8 mouse cellular contexts compared by ENCODE assay signal in genomic region chr15:78770234-78770982, GRCm38 (mm10). TPM values are rescaled to one million over a fixed set of nuclear protein-coding genes. Genes with fewer than 3 reads are reported as not detected.
DNase-seq lines count a peak whose midpoint lies in the region; ATAC-seq lines count a peak whose summit lies in the region.
"Had no signal": no experiment of that assay in that cellular context is flagged by ENCODE, and none has a peak within 500 bp of the region (broad histone marks: within the 10 kb centered on the region; RNA-seq: fewer than 3 reads in every experiment).

No protein-coding gene starts in this region.

- no peak for DNase-seq in limb, embryonic 10.5 days (ENCODE audit: low spot score)
- no peak for DNase-seq in embryonic facial prominence, embryonic 11.5 days (ENCODE audit: low spot score)
- peak; percentile 95 for DNase-seq in midbrain, embryonic 11.5 days (ENCODE audit: low spot score, missing footprints)
- DNase-seq in adrenal gland, postnatal 10 days: no peak
- no peak for DNase-seq in adrenal gland, postnatal 36 days

- peaks cover 23% of the 10 kb centered on the region for H3K27me3 ChIP-seq in limb, embryonic 13.5 days
- peaks cover 22% of the 10 kb centered on the region for H3K27me3 ChIP-seq in limb, embryonic 10.5 days (ENCODE audit: low read depth, poor library complexity, severe bottlenecking)
- no peaks in the 10 kb centered on the region for H3K27me3 ChIP-seq in embryonic facial prominence, embryonic 11.5 days (ENCODE audit: control insufficient read depth, insufficient read depth, low read length)
- H3K27me3 ChIP-seq in forebrain, embryonic 12.5 days: no peaks in the 10 kb centered on the region
- H3K27me3 ChIP-seq in midbrain, embryonic 11.5 days (ENCODE audit: control insufficient read depth, insufficient read depth, low read length): no peaks in the 10 kb centered on the region

- WGBS in limb, embryonic 13.5 days: 59% methylated on average over 9 of the region's 9 CpGs
- WGBS in limb, embryonic 10.5 days: 62% methylated on average over 9 of the region's 9 CpGs
- WGBS in embryonic facial prominence, embryonic 11.5 days: 49% methylated on average over 9 of the region's 9 CpGs
- WGBS in forebrain, embryonic 12.5 days: 20% methylated on average over 9 of the region's 9 CpGs
- 21% methylated on average over 9 of the region's 9 CpGs for WGBS in midbrain, embryonic 11.5 days

- no peak for ATAC-seq in limb, embryonic 13.5 days (ENCODE audit: low FRiP score, low read depth)
- no peak for ATAC-seq in embryonic facial prominence, embryonic 11.5 days (replicated peaks; ENCODE audit: insufficient number of reproducible peaks, low FRiP score, low TSS enrichment, low read depth)
- no peak for ATAC-seq in forebrain, embryonic 12.5 days (ENCODE audit: low FRiP score)
- peak; percentile 6; the same call in 1 of the 2 replicates for ATAC-seq in midbrain, embryonic 11.5 days (ENCODE audit: low FRiP score)

- no peak overlapping the region for H3K9ac ChIP-seq in limb, embryonic 13.5 days
- H3K9ac ChIP-seq in embryonic facial prominence, embryonic 11.5 days (replicated peaks; ENCODE audit: low read length): peak overlapping the region; percentile 48
- peak overlapping the region; percentile 68 for H3K9ac ChIP-seq in forebrain, embryonic 12.5 days
- peak overlapping the region; percentile 64 for H3K9ac ChIP-seq in midbrain, embryonic 11.5 days (ENCODE audit: low read length)

- H3K9me3 ChIP-seq in limb, embryonic 13.5 days: peaks cover 4% of the 10 kb centered on the region; the same call in 1 of the 2 replicates
- H3K9me3 ChIP-seq in limb, embryonic 10.5 days (replicated peaks): no peaks in the 10 kb centered on the region
- H3K9me3 ChIP-seq in embryonic facial prominence, embryonic 11.5 days (replicated peaks; ENCODE audit: control insufficient read depth, low read length): no peaks in the 10 kb centered on the region; the same call in 1 of the 2 replicates
- no peaks in the 10 kb centered on the region for H3K9me3 ChIP-seq in forebrain, embryonic 12.5 days
- no peaks in the 10 kb centered on the region for H3K9me3 ChIP-seq in midbrain, embryonic 11.5 days (ENCODE audit: control insufficient read depth, low read length)

- H3K4me3 ChIP-seq in limb, embryonic 13.5 days: no peak overlapping the region
- no peak overlapping the region for H3K4me3 ChIP-seq in limb, embryonic 10.5 days
- H3K4me3 ChIP-seq in embryonic facial prominence, embryonic 11.5 days (ENCODE audit: low read depth, low read length): peak overlapping the region; percentile 6; the same call in 1 of the 2 replicates
- peak overlapping the region; percentile 49 for H3K4me3 ChIP-seq in forebrain, embryonic 12.5 days (replicated peaks)
- peak overlapping the region; percentile 32 for H3K4me3 ChIP-seq in midbrain, embryonic 11.5 days (ENCODE audit: low read depth, low read length)
- H3K4me3 ChIP-seq: erythroblast, embryonic 14.5 days had no signal

- peaks cover 14% of the 10 kb centered on the region for H3K4me1 ChIP-seq in limb, embryonic 13.5 days
- peaks cover 42% of the 10 kb centered on the region for H3K4me1 ChIP-seq in limb, embryonic 10.5 days
- H3K4me1 ChIP-seq in embryonic facial prominence, embryonic 11.5 days (ENCODE audit: control insufficient read depth, insufficient read depth, low read length): peaks cover 8% of the 10 kb centered on the region; the same call in 1 of the 2 replicates
- H3K4me1 ChIP-seq in forebrain, embryonic 12.5 days: peaks cover 75% of the 10 kb centered on the region
- peaks cover 47% of the 10 kb centered on the region for H3K4me1 ChIP-seq in midbrain, embryonic 11.5 days (ENCODE audit: control insufficient read depth, insufficient read depth, low read length)

- H3K36me3 ChIP-seq in limb, embryonic 13.5 days: 0 out of 2 replicates have a peak, but pooled peaks cover under 1% of the 10 kb centered on the region
- H3K36me3 ChIP-seq in limb, embryonic 10.5 days: peaks cover 5% of the 10 kb centered on the region; the same call in 1 of the 2 replicates
- H3K36me3 ChIP-seq in embryonic facial prominence, embryonic 11.5 days (replicated peaks; ENCODE audit: control insufficient read depth, insufficient read depth, low read depth, low read length): no peaks in the 10 kb centered on the region
- peaks cover 38% of the 10 kb centered on the region for H3K36me3 ChIP-seq in forebrain, embryonic 12.5 days (replicated peaks)
- peaks cover 10% of the 10 kb centered on the region for H3K36me3 ChIP-seq in midbrain, embryonic 11.5 days (ENCODE audit: control insufficient read depth, insufficient read depth, low read length)

- H3K27ac ChIP-seq in limb, embryonic 13.5 days: no peak overlapping the region
- no peak overlapping the region for H3K27ac ChIP-seq in limb, embryonic 10.5 days
- H3K27ac ChIP-seq in embryonic facial prominence, embryonic 11.5 days (replicated peaks; ENCODE audit: low read depth, low read length): peak overlapping the region; percentile 75
- peak overlapping the region; percentile 99 for H3K27ac ChIP-seq in forebrain, embryonic 12.5 days
- H3K27ac ChIP-seq in midbrain, embryonic 11.5 days (ENCODE audit: low read depth, low read length): peak overlapping the region; percentile 96

- H3K4me2 ChIP-seq in limb, embryonic 13.5 days (replicated peaks): peak overlapping the region; percentile 32; the same call in 1 of the 2 replicates
- peak overlapping the region; percentile 30 for H3K4me2 ChIP-seq in embryonic facial prominence, embryonic 11.5 days (ENCODE audit: low read depth, low read length)
- peak overlapping the region; percentile 73 for H3K4me2 ChIP-seq in forebrain, embryonic 12.5 days
- peak overlapping the region; percentile 65 for H3K4me2 ChIP-seq in midbrain, embryonic 11.5 days

RNA-seq across cellular contexts. Expression of gene Mfng, which starts 2.9 kb away (rescaled TPM):
- 14.1 and 15.0 TPM in 2 replicates for polyA plus RNA-seq in limb, embryonic 13.5 days (2015; fragmentation: Nextera tagmentation; extraction: Ambion mirVana)
- polyA plus RNA-seq in limb, embryonic 10.5 days (2016; fragmentation: Nextera tagmentation; extraction: Ambion mirVana): 11.1 and 13.1 TPM in 2 replicates
- polyA plus RNA-seq in embryonic facial prominence, embryonic 11.5 days (2014; fragmentation: Nextera tagmentation; extraction: Ambion mirVana): 15.9 and 19.1 TPM in 2 replicates
- 137 and 147 TPM in 2 replicates for polyA plus RNA-seq in forebrain, embryonic 12.5 days (2016; fragmentation: Nextera tagmentation; extraction: Ambion mirVana)
- polyA plus RNA-seq in midbrain, embryonic 11.5 days (2014; fragmentation: Nextera tagmentation; extraction: Ambion mirVana): 57.2 and 61.8 TPM in 2 replicates
- total RNA-seq in adrenal gland, postnatal 10 days (2021): 10 to 100 TPM; 15.5 to 17.7 TPM
- total RNA-seq in adrenal gland, postnatal 36 days (2021): 10 to 100 TPM; 12.3 to 16.7 TPM

RNA-seq across cellular contexts. Expression of gene Card10, which starts 32.4 kb away (rescaled TPM):
- 3.0 TPM in 2 replicates for polyA plus RNA-seq in limb, embryonic 13.5 days (2015; fragmentation: Nextera tagmentation; extraction: Ambion mirVana)
- 4.7 and 5.3 TPM in 2 replicates for polyA plus RNA-seq in limb, embryonic 10.5 days (2016; fragmentation: Nextera tagmentation; extraction: Ambion mirVana)
- 1.8 and 2.6 TPM in 2 replicates for polyA plus RNA-seq in embryonic facial prominence, embryonic 11.5 days (2014; fragmentation: Nextera tagmentation; extraction: Ambion mirVana)
- polyA plus RNA-seq in forebrain, embryonic 12.5 days (2016; fragmentation: Nextera tagmentation; extraction: Ambion mirVana): 2.0 and 2.1 TPM in 2 replicates
- polyA plus RNA-seq in midbrain, embryonic 11.5 days (2014; fragmentation: Nextera tagmentation; extraction: Ambion mirVana): 1.3 and 1.5 TPM in 2 replicates
- total RNA-seq in adrenal gland, postnatal 10 days (2021): 10 to 100 TPM; 12.0 to 12.4 TPM
- 1 to 10 TPM; 5.9 to 9.8 TPM for total RNA-seq in adrenal gland, postnatal 36 days (2021)

RNA-seq across cellular contexts. Expression of gene Elfn2, which starts 51.8 kb away (rescaled TPM):
- polyA plus RNA-seq in limb, embryonic 13.5 days (2015; fragmentation: Nextera tagmentation; extraction: Ambion mirVana): 0.05 and 0.11 TPM in 2 replicates
- not detected in 2 replicates for polyA plus RNA-seq in limb, embryonic 10.5 days (2016; fragmentation: Nextera tagmentation; extraction: Ambion mirVana)
- 0.28 TPM in 1 of 2 replicates, not detected in the other for polyA plus RNA-seq in embryonic facial prominence, embryonic 11.5 days (2014; fragmentation: Nextera tagmentation; extraction: Ambion mirVana)
- 1.2 TPM in 2 replicates for polyA plus RNA-seq in forebrain, embryonic 12.5 days (2016; fragmentation: Nextera tagmentation; extraction: Ambion mirVana)
- 0.18 TPM in 2 replicates for polyA plus RNA-seq in midbrain, embryonic 11.5 days (2014; fragmentation: Nextera tagmentation; extraction: Ambion mirVana)
- 1 to 10 TPM; 2.5 to 2.9 TPM for total RNA-seq in adrenal gland, postnatal 10 days (2021)
- 1 to 10 TPM; 2.7 to 3.0 TPM for total RNA-seq in adrenal gland, postnatal 36 days (2021)

Comparison
In these comparisons a context has a peak if more than half of its experiments do, and no peak if none do; other contexts are left out.
1. H3K27ac ChIP-seq: peak in embryonic facial prominence, embryonic 11.5 days (single experiment), forebrain, embryonic 12.5 days (single experiment) and midbrain, embryonic 11.5 days (single experiment); none in limb, embryonic 13.5 days (single experiment) and limb, embryonic 10.5 days (single experiment).
2. H3K4me3 ChIP-seq: peak in embryonic facial prominence, embryonic 11.5 days (single experiment), forebrain, embryonic 12.5 days (single experiment) and midbrain, embryonic 11.5 days (single experiment); none in limb, embryonic 13.5 days (single experiment) and limb, embryonic 10.5 days (single experiment).
3. Peak in every context shown above with its lines, with median percentiles within 50 percentile points of each other: H3K4me2 ChIP-seq.